Mouse (Mus musculus) inflammation-experienced regulatory T-cells, adult 6 months (primary cell): ENCODE data around the gene Nckap1l. TPM values are rescaled to one million over a fixed set of nuclear protein-coding genes. Genes with fewer than 3 reads are reported as not detected.

Experiments used
- ATAC-seq: one replicate; pipeline ENCODE4 v1.8.0; 2017
- polyA plus RNA-seq, 3 experiments: library from polyadenylated mRNA; unstranded; fragments of 100-300 nt; shearing (Covaris generic); gene quantifications; one replicate each; pipeline ENCODE4 v1.2.1; 2017

Nckap1l gene
- polyA plus RNA-seq, 3 experiments from 2014 or later, result 78.2 to 92.5 (median 81.4) TPM

DNA sequence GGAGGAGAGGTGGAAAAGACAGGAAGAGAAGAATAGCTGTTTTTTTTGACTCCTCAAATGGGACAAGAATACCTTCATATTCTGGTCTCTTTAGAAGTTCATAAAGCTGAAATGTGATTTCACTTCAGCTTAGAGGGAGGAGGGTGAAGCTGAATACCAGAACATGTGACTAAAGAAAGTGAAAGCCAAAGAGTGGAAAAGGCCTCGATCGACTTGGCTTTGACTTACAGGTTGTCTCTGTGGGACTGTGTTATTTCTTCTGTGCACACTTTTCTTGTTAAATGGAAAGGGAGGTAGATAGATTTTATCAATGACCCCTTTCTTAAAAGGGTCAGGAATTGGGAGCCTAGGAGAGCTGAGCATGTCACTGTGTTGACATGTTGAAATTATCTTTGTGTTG is 47.6 kb downstream of the Nckap1l start:
- no peak for ATAC-seq

DNA sequence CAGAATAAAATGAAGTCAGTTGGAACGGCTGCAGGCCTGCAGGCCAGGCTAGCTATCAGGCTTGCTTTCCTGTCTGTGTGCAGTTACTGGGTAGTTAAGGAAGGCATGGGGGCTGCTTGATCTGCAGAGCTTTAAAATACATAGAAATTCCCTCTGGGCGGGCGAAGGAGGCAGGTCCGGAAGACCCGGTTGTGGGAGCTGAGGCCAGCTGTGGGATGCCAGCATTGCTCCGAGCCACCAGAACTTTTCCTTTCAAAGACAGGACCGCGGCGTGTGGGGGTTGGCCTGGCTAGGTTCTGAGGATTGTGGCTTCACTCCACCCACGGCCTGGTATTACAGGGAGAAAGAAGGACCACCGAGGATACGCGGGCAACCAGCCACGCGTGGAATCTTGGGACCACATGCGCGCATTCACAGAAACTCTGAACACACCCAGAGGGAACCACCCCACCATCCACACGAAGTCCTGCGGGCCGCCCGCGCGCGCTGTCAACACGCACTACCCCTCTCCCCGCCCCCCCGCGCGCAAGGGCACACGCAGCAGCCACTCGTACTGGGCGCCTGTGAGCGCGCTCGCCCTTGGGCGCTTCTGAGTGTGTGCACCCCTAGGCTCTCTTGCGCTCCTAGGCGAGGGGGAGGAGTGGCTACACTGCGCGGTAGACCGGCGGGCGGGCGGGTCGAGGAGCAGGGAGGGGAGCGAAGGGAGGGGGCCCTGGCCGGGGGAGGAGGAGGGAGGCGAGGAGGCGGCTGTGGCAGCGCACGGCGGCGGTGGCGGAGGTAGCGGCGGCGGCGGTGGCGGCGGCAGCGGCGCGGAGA is 49.0 kb downstream of the Nckap1l start, which contains the start of gene Pde1b:
Pde1b (plus strand) TSS at position 600 of the 816 bp plus-strand sequence.
- ATAC-seq, result peak; percentile 62

DNA sequence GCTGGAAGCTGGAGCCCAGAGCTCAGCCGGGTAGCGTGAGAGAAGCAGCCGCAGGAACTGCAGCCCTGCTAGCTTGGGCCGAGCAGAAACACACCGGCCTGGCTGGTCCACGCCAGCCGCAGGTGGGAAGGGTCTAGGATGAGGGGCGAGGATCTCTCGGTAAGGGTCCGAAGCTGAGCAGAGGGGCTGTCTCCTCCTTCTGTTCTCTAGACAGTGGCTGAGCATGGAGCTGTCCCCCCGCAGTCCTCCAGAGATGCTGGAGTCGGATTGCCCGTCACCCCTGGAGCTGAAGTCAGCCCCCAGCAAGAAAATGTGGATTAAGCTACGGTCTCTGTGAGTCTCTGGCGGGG is 49.6 kb downstream of the Nckap1l start:
- ATAC-seq, result no peak

DNA sequence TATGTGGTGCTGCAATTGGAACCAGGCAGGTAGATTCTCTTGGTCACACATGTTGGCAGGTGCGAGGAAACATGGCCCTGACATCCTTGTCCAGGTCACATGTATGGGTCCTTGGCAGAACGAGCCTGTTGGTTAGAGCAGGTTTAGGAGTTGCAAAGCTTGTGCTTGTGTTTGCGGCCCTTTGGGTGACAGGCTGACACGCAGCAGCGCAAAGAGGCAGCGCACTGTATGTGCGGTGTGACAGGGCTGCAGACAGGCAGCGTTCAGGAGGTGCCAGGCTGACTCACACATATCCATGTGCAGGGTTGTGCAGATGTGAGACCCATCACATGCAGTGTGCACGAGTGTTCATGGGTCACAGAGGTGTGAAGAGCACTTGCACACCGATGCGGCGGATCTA is 50.1 kb downstream of the Nckap1l start:
- ATAC-seq, result no peak

DNA sequence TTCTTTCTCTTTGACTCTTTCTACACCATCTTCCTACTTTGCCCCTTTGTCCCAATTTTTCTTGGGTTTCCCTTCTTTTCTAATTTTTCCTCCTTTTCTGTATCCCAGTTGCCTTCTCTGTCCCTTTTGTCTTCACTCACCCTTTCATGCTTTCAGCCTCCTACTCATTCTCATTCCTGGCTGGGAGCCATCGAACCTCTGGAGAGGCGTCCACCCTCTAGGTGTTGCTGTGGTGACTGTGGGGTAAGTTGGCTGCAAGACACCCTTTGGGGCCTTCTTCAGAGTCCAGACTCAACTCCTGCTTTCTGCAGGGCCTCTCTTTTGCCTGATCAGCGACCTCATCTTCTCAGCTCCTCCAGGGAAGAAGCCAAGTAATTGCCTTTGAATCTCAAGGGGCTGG is 55.7 kb downstream of the Nckap1l start:
- no peak for ATAC-seq

DNA sequence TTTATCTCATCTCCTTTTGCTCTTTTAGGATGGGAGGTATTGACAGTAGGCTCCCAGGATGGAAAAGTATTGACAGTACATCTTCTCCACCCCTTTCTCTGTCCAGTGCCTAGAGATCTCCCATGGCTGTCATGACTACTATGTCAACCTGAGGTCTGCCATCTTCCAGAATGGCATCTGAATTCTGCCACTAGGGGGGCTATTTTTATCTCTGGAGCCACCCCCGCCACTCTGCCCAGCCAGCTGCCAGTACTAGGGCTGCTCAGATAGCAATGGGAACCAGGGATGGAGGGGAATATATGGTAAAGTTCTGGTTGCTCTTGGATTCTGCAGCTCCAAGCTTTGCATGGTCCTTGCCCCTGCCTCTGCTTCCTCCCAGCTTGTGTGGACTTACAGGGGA is 58.1 kb downstream of the Nckap1l start:
- no peak for ATAC-seq

DNA sequence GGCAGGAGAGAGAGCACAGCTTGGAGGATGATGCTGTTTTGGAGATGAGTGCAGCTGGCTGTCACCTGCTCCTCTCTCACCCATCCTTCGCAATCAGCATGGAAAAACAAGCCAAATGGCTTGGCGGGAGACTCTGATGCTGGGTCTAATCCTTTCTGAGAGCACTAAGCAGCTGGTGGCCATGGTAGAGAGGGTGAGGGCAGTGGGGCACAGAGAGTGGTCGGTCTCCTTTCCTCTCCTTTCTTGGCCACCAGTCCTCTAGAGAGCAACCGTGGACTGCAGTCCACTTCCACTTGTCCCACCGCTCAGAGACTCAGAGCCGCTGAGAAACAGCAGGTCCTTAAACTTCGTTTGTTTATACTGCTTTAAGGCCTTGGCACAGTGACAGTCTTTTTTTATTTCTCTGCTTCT is 60.0 kb downstream of the Nckap1l start:
- ATAC-seq, result no peak

DNA sequence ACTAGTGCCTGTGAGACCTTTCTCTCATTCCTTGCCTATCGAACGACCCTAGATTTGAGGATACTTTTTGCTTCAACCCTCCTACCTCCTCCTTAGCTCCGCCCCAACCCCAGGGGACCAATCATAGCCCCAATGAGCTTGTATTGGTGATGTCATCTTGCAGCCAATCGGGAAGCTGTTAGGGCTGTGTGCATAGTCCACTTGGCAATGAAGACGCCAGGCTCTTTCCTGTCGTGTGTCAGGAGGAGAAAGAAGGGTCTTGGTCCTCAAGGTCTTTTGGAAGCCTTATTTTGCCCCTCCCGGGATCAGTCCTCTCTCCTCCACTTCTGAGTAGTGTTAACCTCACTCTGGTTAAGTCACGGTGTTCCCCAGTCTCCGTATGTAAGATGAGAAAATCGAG is 60.5 kb downstream of the Nckap1l start:
- ATAC-seq, result no peak

DNA sequence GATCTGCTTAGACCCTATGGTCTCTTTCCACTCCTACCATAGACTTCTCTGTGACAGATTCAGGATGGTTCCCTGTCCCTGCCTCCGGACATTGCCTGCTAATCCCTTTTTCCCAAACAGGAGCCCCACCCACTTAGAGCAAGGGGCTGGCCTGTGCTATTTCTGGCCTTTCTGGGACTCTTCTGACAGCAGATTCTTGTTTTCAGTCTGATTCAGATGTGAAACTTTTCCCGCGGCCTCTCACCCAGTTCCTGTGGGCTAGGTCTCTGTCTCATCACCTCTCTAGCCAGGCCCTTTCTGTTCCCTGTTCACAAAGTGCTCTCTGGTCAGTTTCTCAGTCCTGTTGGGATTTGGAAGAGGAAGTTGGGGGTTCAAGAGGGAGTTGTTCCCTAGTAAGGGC is 61.3 kb downstream of the Nckap1l start:
- no peak for ATAC-seq

DNA sequence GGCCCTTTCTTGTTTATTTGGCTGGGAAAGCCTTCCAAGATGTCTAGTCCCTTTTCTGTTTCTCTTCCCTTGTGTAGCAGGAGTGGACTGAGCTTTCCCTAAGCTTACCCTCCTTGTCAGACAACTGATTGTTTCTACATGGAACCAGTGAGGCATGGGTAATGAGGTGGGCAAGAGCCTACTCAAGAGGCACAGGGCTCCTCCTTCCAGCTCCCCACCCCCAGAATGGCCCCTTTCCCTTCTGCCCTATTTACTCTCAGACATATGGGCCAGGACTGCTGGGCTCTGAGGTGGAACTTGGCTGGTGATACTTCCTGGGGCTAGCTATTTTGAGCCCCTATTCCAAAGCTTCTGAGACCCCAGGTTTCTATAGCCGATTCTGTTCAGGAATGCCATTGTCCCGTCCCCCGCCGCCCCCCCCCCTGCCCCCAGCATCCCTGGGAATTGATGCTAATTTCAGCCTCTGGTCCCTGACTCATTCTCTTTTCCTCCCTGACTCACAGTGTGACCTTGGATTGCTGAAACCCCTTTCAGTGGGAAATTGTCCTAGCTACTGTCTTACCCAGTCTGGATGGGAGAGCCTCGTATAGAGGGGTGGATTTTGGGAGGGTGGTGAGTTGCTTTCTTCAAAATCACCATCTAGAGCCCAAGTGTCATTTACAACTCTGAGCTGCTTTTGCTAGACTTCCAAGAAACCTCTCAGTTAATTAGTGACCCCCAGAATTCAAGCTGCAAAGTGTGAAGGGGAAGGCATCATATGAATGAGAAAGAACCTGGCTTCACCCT is 65.2 kb downstream of the Nckap1l start:
- no peak for ATAC-seq

DNA sequence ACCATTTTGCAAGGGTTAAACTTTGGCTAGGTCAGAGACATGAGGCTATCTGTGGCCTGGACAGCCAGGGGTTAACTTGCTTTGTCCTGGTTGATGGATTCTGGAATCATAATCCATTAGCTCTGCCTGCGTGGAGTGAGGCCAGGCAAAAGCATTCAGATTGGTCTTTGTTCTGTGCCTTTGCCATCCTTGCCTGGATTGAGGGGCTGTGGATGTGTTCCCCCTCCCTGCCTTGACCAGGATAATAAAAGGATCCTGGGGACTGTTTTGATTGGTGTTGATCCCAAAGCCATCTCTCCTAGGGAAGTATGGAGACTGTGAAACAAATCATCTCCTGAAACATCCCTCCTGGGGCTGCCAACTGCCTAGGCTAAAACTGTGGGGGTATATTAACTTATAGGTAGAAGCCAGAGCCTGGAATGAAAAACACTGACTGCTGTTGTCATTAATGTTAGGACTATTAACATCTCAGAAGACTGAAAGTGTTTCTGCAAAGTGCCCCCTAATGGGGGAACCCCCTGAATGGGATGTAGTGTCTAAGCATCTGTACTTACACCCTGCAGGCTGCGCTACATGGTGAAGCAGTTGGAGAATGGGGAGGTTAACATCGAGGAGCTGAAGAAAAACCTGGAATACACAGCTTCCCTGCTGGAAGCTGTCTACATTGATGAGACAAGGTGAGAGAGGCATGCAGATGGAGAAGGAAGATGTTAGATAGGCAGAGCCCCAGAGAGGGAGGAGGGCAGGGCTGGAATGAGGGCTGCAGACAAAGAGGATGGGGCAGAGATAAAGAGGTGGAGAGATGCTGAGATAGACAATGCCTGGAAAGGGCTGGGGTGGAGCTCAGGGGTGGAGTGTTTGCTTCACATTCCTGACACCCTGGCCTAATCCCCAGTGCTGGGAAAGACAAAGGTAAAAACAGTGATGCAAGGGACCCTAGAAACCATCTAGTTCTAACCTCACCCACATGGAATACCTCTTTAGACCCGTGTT is 66.1 kb downstream of the Nckap1l start:
- no peak for ATAC-seq

DNA sequence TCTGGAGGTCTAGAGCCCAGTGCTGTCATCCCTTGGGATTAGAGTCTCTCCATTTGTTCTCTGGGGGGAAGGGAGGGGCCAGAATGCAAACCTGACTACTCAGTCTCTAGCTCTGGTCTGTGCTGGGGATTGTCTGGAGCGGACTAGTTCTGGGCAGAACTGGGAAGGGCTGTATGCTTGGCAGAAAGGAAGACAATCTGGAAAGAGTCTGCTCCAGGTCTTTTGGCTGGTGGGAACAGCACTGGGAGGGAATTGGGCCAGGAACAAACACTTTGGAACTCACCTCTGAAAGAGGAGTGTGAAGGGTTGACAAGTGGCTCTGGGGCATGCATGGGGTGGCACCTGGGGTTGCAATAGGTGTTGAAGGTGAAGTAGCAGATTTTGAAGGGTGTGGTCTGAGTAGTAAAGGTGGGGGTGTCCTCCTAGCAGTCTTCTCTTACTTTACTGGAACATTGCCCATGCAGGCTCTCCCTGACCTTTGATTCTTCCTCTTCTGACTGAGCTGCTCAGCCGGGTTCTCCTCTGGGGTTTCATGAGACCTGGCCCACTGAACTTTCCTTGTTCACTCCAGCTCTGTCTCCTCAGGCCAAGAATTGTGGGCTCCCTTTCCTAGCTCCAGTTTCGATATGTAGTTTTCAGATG is 69.0 kb downstream of the Nckap1l start:
- no peak for ATAC-seq

DNA sequence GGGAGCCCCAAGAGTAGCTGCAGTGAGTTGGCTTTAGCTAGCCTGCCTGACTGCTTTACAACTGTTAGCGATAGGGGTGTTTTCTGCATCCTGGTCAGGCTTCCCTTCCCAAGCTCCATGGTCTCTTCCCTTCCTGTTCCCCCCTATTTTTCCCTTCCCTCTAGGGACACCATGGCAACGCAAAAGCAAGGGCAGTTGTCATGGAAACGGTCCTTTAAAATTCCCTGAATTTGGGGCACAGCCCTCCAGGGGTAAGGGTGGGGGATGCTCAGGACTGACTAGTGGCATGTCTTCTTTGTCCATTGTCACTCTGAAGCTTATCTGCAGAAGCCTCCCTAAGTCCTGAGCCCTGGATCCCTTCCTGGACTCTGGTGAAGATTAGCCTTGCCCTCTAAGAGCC is 69.6 kb downstream of the Nckap1l start:
- no peak for ATAC-seq

DNA sequence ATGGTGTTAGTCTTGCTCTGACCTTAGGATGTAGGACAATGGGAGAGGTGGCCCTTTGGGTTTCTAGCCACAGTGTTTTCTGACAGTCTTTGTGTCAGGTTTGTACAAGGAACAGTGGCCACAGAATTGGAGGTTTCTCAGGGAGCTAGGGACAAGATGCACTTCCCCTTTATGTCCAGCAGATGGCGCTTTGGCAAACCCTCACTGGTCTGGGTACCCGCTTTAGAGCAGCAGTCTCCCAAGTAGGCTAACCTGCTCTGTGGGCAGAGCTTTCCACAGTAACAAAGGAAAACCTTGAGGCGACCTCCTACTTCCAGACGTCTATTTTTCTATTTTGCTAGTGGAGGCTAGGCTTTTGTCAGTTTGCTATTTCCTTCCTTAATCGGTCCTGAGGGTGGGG is 76.8 kb downstream of the Nckap1l start:
- ATAC-seq, result no peak

DNA sequence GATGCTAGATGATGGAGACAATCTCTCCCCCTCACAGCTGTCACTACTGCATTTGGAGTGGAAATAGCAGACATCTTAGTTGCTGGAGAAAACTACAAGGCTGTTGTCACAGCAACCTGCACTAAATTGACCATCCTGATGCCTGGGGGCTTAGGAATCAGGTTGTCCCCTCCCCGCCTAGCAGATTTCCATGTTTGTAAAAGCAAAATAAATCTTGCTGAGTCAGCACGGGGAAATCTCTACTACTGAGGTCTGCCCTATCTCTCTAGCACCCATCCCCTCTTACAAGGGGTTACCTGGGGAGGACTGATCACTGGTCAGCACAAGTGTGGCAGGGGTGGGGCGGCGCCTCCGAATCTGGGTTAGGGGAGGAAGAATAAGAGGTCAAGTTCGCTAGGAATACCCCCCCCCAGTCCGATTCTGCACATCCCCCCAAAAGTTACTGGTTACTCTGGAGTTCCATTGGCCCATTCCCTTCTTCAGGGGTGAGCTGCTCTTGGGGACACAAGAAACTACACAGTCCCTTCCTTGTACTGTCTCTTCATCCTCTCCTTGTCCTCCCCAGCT is 80.5 kb downstream of the Nckap1l start:
- no peak for ATAC-seq

DNA sequence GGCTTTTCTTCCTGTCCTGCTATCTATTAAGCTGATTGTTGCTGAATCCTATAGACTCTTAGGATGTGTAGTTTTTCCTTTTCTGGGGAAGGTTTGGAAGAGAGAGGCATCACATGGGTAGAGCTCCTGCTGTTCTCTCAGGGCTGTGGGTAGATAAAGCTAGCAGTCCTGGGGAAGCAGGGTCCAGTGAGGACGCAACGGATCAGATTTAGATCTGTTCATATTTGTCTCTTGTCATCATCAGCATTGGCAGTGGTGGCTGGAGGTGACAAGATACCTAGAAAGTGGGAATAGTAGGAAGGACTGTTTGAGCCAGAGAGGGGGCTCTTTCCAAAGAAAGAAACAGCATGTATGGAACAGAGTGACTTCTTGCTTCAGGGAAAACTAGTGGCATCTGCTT is 81.4 kb downstream of the Nckap1l start:
- no peak for ATAC-seq

DNA sequence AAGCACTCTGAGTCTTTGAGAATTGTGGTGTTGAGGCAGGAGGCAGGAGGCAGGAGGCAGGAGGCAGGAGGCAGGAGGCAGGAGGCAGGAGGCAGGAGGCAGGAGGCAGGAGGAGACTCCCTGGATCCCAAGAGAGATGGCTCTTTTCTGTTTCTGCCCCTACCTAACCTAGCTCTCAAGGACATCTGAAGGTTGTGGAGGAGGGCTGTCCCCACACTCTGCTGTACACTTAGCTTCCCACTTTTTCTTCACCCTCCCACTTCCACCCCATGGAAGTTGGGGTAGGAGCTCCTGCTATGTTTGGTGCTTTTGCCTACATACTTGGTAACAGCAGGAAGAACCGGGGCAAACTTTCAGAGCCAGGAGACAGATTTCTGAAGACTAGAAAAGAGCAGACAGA is 82.2 kb downstream of the Nckap1l start:
- ATAC-seq, result no peak

DNA sequence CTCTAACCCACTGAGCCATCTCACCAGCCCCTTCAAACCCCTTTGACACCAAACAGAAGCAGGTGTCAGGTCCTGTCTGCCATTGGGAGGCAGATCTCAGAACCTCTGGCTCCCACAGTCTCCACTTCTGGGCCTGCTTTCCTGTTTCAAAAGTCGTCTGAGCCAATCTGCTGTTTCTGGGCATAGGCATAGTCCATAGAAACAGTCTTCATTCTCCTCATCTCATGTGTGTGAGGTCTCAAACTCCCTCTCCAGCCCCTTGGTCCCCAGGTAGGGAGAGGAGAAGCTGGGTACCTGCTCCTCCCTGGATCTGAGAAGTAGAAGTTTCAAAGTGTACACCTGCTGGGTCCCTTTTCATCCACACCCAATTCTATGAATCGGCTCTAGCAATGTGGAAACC is 82.9 kb downstream of the Nckap1l start:
- no peak for ATAC-seq

DNA sequence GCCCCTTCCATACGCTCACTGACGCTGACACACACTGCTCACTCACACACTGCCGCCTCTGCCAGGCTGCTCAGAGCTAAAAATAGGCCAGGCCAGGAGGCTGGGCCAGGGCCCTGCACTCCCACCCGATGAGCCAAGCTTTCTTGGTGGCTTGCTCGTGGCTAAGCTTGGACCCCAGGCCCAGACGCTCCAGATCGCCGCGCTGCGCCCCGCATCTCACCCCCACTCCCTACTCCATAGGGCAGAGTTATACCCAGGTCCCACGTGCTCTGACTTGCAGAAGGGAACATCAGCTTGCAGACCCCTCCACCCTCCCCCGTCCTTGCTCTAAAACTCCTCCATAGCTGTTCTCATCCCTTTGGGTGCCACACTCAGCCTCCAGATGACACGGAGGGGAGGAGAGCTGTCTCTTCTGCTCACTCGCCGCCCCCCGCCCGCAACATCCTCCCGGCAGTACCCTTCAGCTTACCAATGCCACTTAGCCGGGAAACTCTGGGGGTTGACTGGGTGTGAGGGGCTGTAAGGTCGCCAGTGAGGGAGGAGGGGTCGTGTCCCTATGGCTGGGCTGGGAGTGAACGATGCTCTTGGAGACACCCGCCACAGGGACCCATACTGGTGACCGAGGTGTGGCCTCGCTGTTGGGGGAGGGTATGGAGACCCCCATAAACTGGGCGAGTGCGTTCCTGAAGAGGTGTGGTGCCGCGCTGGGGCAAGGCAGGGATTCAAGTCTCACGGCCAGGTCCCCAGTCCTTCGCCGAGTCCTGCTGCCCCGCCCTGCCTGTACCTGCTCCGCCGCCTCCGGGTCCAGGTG is 83.6 kb downstream of the Nckap1l start:
- ATAC-seq, result no peak

DNA sequence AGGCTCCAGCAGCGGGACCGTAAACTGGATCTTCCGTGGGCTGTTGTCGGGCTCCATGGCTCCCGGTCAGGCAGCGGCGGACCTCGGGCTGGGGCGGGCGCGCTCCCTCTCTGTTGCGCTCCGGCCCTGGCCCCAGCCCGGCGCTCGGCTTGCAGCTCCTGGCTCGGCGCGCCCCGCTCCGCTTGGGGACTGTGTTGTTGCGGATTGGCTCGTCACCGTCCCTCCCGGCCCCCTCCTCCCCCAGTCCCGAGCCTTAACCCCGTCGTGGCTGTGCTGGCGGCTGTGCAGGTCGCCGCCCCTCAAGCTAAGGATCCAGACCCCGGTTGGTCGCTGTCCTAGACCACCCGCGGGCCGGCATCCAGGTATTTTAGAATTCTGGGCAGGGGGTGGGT is 84.2 kb downstream of the Nckap1l start, which contains the start of gene Ppp1r1a:
Ppp1r1a (minus strand) TSS at position 182 of the 392 bp plus-strand sequence.
- no peak for ATAC-seq

DNA sequence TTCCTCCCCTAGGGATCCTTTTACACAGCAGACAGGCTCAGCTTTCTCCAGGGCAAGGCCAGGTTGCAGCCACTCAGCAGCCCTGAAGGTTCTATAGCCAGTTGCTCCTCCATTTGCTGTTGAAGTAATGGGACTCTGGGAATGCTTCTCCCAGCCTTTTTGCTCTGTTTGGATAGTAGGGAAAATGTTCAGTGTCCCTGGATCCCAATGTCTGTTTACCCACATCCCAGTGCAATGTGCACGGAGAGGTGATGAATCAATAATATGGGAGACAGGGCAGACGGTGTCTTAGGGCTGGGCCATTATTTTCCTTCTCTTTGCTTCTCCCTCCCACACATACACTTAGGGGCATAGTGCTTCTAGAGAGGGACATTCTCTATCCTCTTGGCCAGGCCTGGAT is 85.7 kb downstream of the Nckap1l start:
- ATAC-seq, result no peak
